In the genomic region with DNA sequence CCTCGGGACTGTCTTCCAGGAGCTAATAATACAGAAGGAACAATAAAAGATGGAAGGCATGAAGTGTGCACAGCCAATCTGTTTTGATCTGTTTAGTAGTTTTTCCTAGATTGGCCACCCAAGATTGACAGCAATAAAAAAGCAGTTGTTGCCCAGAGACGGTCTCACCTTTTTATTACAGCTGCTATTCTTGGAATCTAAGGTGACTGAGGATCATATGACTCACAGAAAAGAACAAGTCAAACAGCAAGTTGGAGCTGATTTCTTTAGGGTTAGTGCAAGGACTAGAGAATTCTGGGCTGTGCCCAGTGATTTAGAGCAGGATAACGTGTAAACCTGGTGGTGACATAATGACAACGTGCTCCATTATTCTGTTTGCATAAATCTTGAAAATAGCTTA, we compare ENCODE assay signal across 29 mouse cellular contexts. TPM values are rescaled to one million over a fixed set of nuclear protein-coding genes. Genes with fewer than 3 reads are reported as not detected.
DNase-seq lines count a peak whose midpoint lies in the region; ATAC-seq and TF ChIP-seq lines count a peak whose summit lies in the region.
"Had no signal": no experiment of that assay in that cellular context is flagged by ENCODE, and none has a peak within 500 bp of the region (broad histone marks: within the 10 kb centered on the region; RNA-seq: fewer than 3 reads in every experiment).

No protein-coding gene starts in this region.

- no peak overlapping the region for H3K27ac ChIP-seq in intestine, embryonic 14.5 days (ENCODE audit: low read depth)
- H3K27ac ChIP-seq in intestine, embryonic 15.5 days = no peak overlapping the region; the same call in 1 of the 2 replicates
- H3K27ac ChIP-seq in intestine, postnatal 0 days (ENCODE audit: low read depth, low read length) = no peak overlapping the region
- H3K27ac ChIP-seq in stomach, postnatal 0 days (replicated peaks) = no peak overlapping the region
- H3K27ac ChIP-seq in midbrain, embryonic 16.5 days (ENCODE audit: low read length) = no peak overlapping the region
- H3K27ac ChIP-seq: embryonic facial prominence, embryonic 13.5 days; embryonic facial prominence, embryonic 15.5 days; forebrain, embryonic 10.5 days; forebrain, embryonic 12.5 days had no signal

- no peak overlapping the region for H3K4me2 ChIP-seq in intestine, embryonic 14.5 days (ENCODE audit: low read length)
- no peak overlapping the region for H3K4me2 ChIP-seq in intestine, embryonic 15.5 days (replicated peaks)
- H3K4me2 ChIP-seq in intestine, postnatal 0 days (replicated peaks; ENCODE audit: low read depth) = 0 out of 2 replicates have a peak overlapping the region, but pooled peaks have one; percentile 30
- H3K4me2 ChIP-seq in stomach, postnatal 0 days (replicated peaks; ENCODE audit: low read depth) = no peak overlapping the region
- no peak overlapping the region for H3K4me2 ChIP-seq in midbrain, embryonic 16.5 days (ENCODE audit: low read length)
- H3K4me2 ChIP-seq: embryonic facial prominence, embryonic 13.5 days; embryonic facial prominence, embryonic 15.5 days; forebrain, embryonic 12.5 days had no signal

- DNase-seq in intestine, embryonic 14.5 days (ENCODE audit: low spot score) = no peak
- DNase-seq in stomach, postnatal 0 days (ENCODE audit: low spot score) = no peak
- DNase-seq in urinary bladder, postnatal 14 days (ENCODE audit: low spot score) = no peak
- DNase-seq: adrenal gland, adult 2 months; adrenal gland, postnatal 10 days; adrenal gland, postnatal 25 days; cerebellum, adult 11 months; cerebellum, adult 18-20 months; cerebellum, adult 8-10 months; cerebellum, adult 9-11 months; cerebellum, postnatal 14 days; cerebellum, postnatal 36 days; embryo, embryonic 11 days had no signal

- no peaks in the 10 kb centered on the region for H3K4me1 ChIP-seq in intestine, embryonic 14.5 days (replicated peaks; ENCODE audit: control insufficient read depth, insufficient read depth, low read length)
- H3K4me1 ChIP-seq in intestine, embryonic 15.5 days (replicated peaks) = no peaks in the 10 kb centered on the region
- no peaks in the 10 kb centered on the region; the same call in 1 of the 2 replicates for H3K4me1 ChIP-seq in intestine, postnatal 0 days (replicated peaks; ENCODE audit: control insufficient read depth, insufficient read depth, low read length)
- H3K4me1 ChIP-seq in stomach, postnatal 0 days (replicated peaks; ENCODE audit: control insufficient read depth, insufficient read depth) = no peaks in the 10 kb centered on the region; the same call in 1 of the 2 replicates
- no peaks in the 10 kb centered on the region for H3K4me1 ChIP-seq in midbrain, embryonic 16.5 days (ENCODE audit: control insufficient read depth, insufficient read depth, low read length)
- H3K4me1 ChIP-seq: embryonic facial prominence, embryonic 13.5 days; embryonic facial prominence, embryonic 15.5 days; forebrain, embryonic 10.5 days; forebrain, embryonic 12.5 days had no signal

- peak; percentile 50; the same call in 1 of the 2 replicates for ATAC-seq in intestine, embryonic 14.5 days (replicated peaks; ENCODE audit: low FRiP score, low TSS enrichment, low read depth)
- peak; percentile 84 for ATAC-seq in intestine, embryonic 15.5 days
- ATAC-seq in intestine, postnatal 0 days = peak; percentile 61
- ATAC-seq in stomach, postnatal 0 days (ENCODE audit: low FRiP score, low TSS enrichment) = peak; percentile 29; the same call in 1 of the 2 replicates
- ATAC-seq in midbrain, embryonic 16.5 days = no peak
- no peak for ATAC-seq in megakaryocyte, adult 5-6 weeks (ENCODE audit: poor library complexity, severe bottlenecking)
- ATAC-seq: forebrain, embryonic 14.5 days had no signal

- no peak overlapping the region for H3K4me3 ChIP-seq in intestine, embryonic 14.5 days (ENCODE audit: low read depth, low read length)
- no peak overlapping the region for H3K4me3 ChIP-seq in intestine, embryonic 15.5 days (replicated peaks)
- no peak overlapping the region for H3K4me3 ChIP-seq in intestine, postnatal 0 days (ENCODE audit: low read depth, low read length)
- no peak overlapping the region for H3K4me3 ChIP-seq in stomach, postnatal 0 days (ENCODE audit: low read depth, low read length)
- H3K4me3 ChIP-seq in midbrain, embryonic 16.5 days (ENCODE audit: low read depth, low read length) = no peak overlapping the region
- H3K4me3 ChIP-seq: embryonic facial prominence, embryonic 13.5 days; embryonic facial prominence, embryonic 15.5 days; erythroblast, embryonic 14.5 days; forebrain, embryonic 10.5 days; forebrain, embryonic 12.5 days had no signal

- no peaks in the 10 kb centered on the region for H3K36me3 ChIP-seq in intestine, embryonic 14.5 days (ENCODE audit: control insufficient read depth, insufficient read depth, low read length)
- H3K36me3 ChIP-seq in intestine, embryonic 15.5 days = no peaks in the 10 kb centered on the region
- H3K36me3 ChIP-seq in intestine, postnatal 0 days (ENCODE audit: control insufficient read depth, insufficient read depth) = no peaks in the 10 kb centered on the region
- no peaks in the 10 kb centered on the region for H3K36me3 ChIP-seq in stomach, postnatal 0 days (ENCODE audit: control insufficient read depth, insufficient read depth, low read length)
- H3K36me3 ChIP-seq in midbrain, embryonic 16.5 days (ENCODE audit: control insufficient read depth, insufficient read depth, low read length) = no peaks in the 10 kb centered on the region
- H3K36me3 ChIP-seq: embryonic facial prominence, embryonic 13.5 days; embryonic facial prominence, embryonic 15.5 days; forebrain, embryonic 10.5 days; forebrain, embryonic 12.5 days had no signal

- no peaks in the 10 kb centered on the region for H3K27me3 ChIP-seq in intestine, embryonic 14.5 days (replicated peaks; ENCODE audit: control insufficient read depth, insufficient read depth, low read length)
- H3K27me3 ChIP-seq in intestine, embryonic 15.5 days (replicated peaks) = no peaks in the 10 kb centered on the region
- no peaks in the 10 kb centered on the region for H3K27me3 ChIP-seq in intestine, postnatal 0 days (replicated peaks; ENCODE audit: control insufficient read depth, insufficient read depth, low read length)
- H3K27me3 ChIP-seq in stomach, postnatal 0 days (ENCODE audit: control insufficient read depth, insufficient read depth, low read length) = no peaks in the 10 kb centered on the region
- H3K27me3 ChIP-seq in midbrain, embryonic 16.5 days (ENCODE audit: control insufficient read depth, insufficient read depth, low read depth, low read length) = no peaks in the 10 kb centered on the region
- H3K27me3 ChIP-seq: embryonic facial prominence, embryonic 13.5 days; embryonic facial prominence, embryonic 15.5 days; forebrain, embryonic 12.5 days had no signal

- H3K9me3 ChIP-seq in intestine, embryonic 14.5 days (ENCODE audit: control insufficient read depth, low read length) = no peaks in the 10 kb centered on the region
- H3K9me3 ChIP-seq in intestine, embryonic 15.5 days = no peaks in the 10 kb centered on the region
- no peaks in the 10 kb centered on the region for H3K9me3 ChIP-seq in intestine, postnatal 0 days (ENCODE audit: control insufficient read depth)
- no peaks in the 10 kb centered on the region for H3K9me3 ChIP-seq in stomach, postnatal 0 days (ENCODE audit: control insufficient read depth, low read length)
- no peaks in the 10 kb centered on the region for H3K9me3 ChIP-seq in midbrain, embryonic 16.5 days (replicated peaks; ENCODE audit: control insufficient read depth, low read length, poor library complexity, severe bottlenecking)
- H3K9me3 ChIP-seq: embryonic facial prominence, embryonic 13.5 days; embryonic facial prominence, embryonic 15.5 days; forebrain, embryonic 10.5 days had no signal

- 57% methylated on average over 4 of the region's 4 CpGs for WGBS in intestine, embryonic 14.5 days
- WGBS in intestine, embryonic 15.5 days = 60% methylated on average over 4 of the region's 4 CpGs
- 35% methylated on average over 4 of the region's 4 CpGs for WGBS in intestine, postnatal 0 days
- WGBS in stomach, postnatal 0 days = 43% methylated on average over 4 of the region's 4 CpGs
- 83% methylated on average over 4 of the region's 4 CpGs for WGBS in midbrain, embryonic 16.5 days

- H3K9ac ChIP-seq in intestine, embryonic 14.5 days (ENCODE audit: low read length) = no peak overlapping the region
- H3K9ac ChIP-seq in intestine, embryonic 15.5 days = no peak overlapping the region
- H3K9ac ChIP-seq in intestine, postnatal 0 days (ENCODE audit: low read depth, low read length) = no peak overlapping the region
- H3K9ac ChIP-seq in stomach, postnatal 0 days (ENCODE audit: low read length) = no peak overlapping the region
- no peak overlapping the region for H3K9ac ChIP-seq in midbrain, embryonic 16.5 days (ENCODE audit: low read depth, low read length)
- H3K9ac ChIP-seq: embryonic facial prominence, embryonic 13.5 days; embryonic facial prominence, embryonic 15.5 days; forebrain, embryonic 12.5 days had no signal

- no peak for TF ChIP-seq EP300 in stomach, postnatal 0 days (optimal IDR thresholded peaks at IDR 0.05)

- no peak for TF ChIP-seq CTCF in intestine, postnatal 0 days (IDR thresholded peaks at IDR 0.05; ENCODE audit: low read depth)
- TF ChIP-seq CTCF in stomach, postnatal 0 days (IDR thresholded peaks at IDR 0.05; ENCODE audit: low read depth) = no peak

RNA-seq across cellular contexts. Expression of a gene that starts 19.5 kb away (rescaled TPM):
- polyA plus RNA-seq in intestine, embryonic 14.5 days (2014; fragmentation: Nextera tagmentation; extraction: Ambion mirVana) = 13.2 and 13.6 TPM in 2 replicates
- 32.9 and 33.1 TPM in 2 replicates for polyA plus RNA-seq in intestine, embryonic 15.5 days (2015; fragmentation: Nextera tagmentation; extraction: Ambion mirVana)
- polyA plus RNA-seq in intestine, postnatal 0 days (2015; fragmentation: Nextera tagmentation; extraction: Ambion mirVana) = 119 and 134 TPM in 2 replicates
- 34.5 and 34.8 TPM in 2 replicates for polyA plus RNA-seq in stomach, postnatal 0 days (2015; fragmentation: Nextera tagmentation; extraction: Ambion mirVana)
- not detected in 2 replicates for polyA plus RNA-seq in midbrain, embryonic 16.5 days (2015; fragmentation: Nextera tagmentation; extraction: Ambion mirVana)
- not detected in 2 replicates for total RNA-seq in megakaryocyte, adult 5-6 weeks (2015)
- not detected in 2 replicates for total RNA-seq in megakaryocyte, adult 5-6 weeks (2017)
- total RNA-seq: adrenal gland, postnatal 25 days; common myeloid progenitor, adult 5-6 weeks; MEL had no signal
- polyA plus RNA-seq: adrenal gland, adult 2 months; brain, embryonic 14.5 days; C2C12; embryonic facial prominence, embryonic 11.5 days; embryonic facial prominence, embryonic 13.5 days; erythroblast, embryonic 14.5 days; forebrain, embryonic 10.5 days; forebrain, embryonic 12.5 days; forebrain, embryonic 14.5 days had no signal

RNA-seq across cellular contexts. Expression of a gene that starts 21.9 kb away (rescaled TPM):
- polyA plus RNA-seq in intestine, embryonic 14.5 days (2014; fragmentation: Nextera tagmentation; extraction: Ambion mirVana) = 0.19 and 0.38 TPM in 2 replicates
- 0.64 and 0.81 TPM in 2 replicates for polyA plus RNA-seq in intestine, embryonic 15.5 days (2015; fragmentation: Nextera tagmentation; extraction: Ambion mirVana)
- 0.69 and 1.0 TPM in 2 replicates for polyA plus RNA-seq in intestine, postnatal 0 days (2015; fragmentation: Nextera tagmentation; extraction: Ambion mirVana)
- 0.92 TPM in 2 replicates for polyA plus RNA-seq in stomach, postnatal 0 days (2015; fragmentation: Nextera tagmentation; extraction: Ambion mirVana)
- 0.31 and 0.44 TPM in 2 replicates for polyA plus RNA-seq in midbrain, embryonic 16.5 days (2015; fragmentation: Nextera tagmentation; extraction: Ambion mirVana)
- not detected in 2 replicates for total RNA-seq in megakaryocyte, adult 5-6 weeks (2015)
- total RNA-seq in megakaryocyte, adult 5-6 weeks (2017) = not detected in 2 replicates
- total RNA-seq: common myeloid progenitor, adult 5-6 weeks; MEL had no signal
- polyA plus RNA-seq: C2C12; embryonic facial prominence, embryonic 11.5 days; erythroblast, embryonic 14.5 days; forebrain, embryonic 10.5 days; forebrain, embryonic 12.5 days had no signal

RNA-seq across cellular contexts. Expression of a gene that starts 40.4 kb away (rescaled TPM):
- polyA plus RNA-seq in intestine, embryonic 14.5 days (2014; fragmentation: Nextera tagmentation; extraction: Ambion mirVana) = not detected in 2 replicates
- 0.14 and 0.25 TPM in 2 replicates for polyA plus RNA-seq in intestine, embryonic 15.5 days (2015; fragmentation: Nextera tagmentation; extraction: Ambion mirVana)
- not detected in 2 replicates for polyA plus RNA-seq in intestine, postnatal 0 days (2015; fragmentation: Nextera tagmentation; extraction: Ambion mirVana)
- polyA plus RNA-seq in stomach, postnatal 0 days (2015; fragmentation: Nextera tagmentation; extraction: Ambion mirVana) = 1.1 and 1.5 TPM in 2 replicates
- polyA plus RNA-seq in midbrain, embryonic 16.5 days (2015; fragmentation: Nextera tagmentation; extraction: Ambion mirVana) = not detected in 2 replicates
- total RNA-seq in megakaryocyte, adult 5-6 weeks (2015) = not detected in 2 replicates
- not detected in 2 replicates for total RNA-seq in megakaryocyte, adult 5-6 weeks (2017)
- total RNA-seq: common myeloid progenitor, adult 5-6 weeks; ES-E14; MEL had no signal
- polyA plus RNA-seq: brain, embryonic 14.5 days; C2C12; embryonic facial prominence, embryonic 11.5 days; erythroblast, embryonic 14.5 days; forebrain, embryonic 10.5 days; forebrain, embryonic 12.5 days; forebrain, embryonic 14.5 days had no signal

Comparison
In these comparisons a context has a peak if more than half of its experiments do, and no peak if none do; other contexts are left out.
1. ATAC-seq: peak in intestine, embryonic 14.5 days (single experiment), intestine, embryonic 15.5 days (single experiment), intestine, postnatal 0 days (single experiment) and stomach, postnatal 0 days (single experiment); none in midbrain, embryonic 16.5 days (single experiment) and megakaryocyte, adult 5-6 weeks (single experiment).
2. RNA of a gene that starts 19.5 kb away (polyA plus RNA-seq): 119 to 134 TPM in intestine, postnatal 0 days, 34.5 to 34.8 TPM in stomach, postnatal 0 days, 32.9 to 33.1 TPM in intestine, embryonic 15.5 days and 13.2 to 13.6 TPM in intestine, embryonic 14.5 days; not detected in midbrain, embryonic 16.5 days; every median in the first group is over 10 times any median in the second.